Mouse (Mus musculus): ENCODE measurements at regions not wholly inside any gene's neighbourhood (a gene's known extent, or its start where the extent isn't known, plus 50 kb on each side); places are given as distances from the start of the nearest gene placed in this dataset.

DNA sequence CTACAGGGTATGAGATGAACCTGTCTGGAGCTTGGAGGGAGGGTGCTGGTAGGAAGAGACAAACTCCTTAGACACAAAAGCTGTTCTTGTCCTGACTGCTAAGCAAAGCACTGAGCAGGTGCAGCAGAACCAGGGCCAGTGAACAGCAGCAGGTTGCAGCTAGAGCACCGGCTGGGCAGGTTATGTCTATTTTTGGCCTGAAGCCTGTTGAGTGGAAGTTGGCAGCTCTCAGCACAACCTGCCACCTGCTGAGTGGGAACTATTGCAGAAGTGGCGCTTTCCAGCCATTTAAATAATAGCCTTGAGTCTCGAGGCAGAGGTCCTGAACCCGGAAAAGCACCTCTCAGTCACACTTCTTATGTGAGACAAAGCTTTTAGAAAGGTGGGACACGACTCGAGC, 114.8 kb upstream of the Stac start:
- TF ChIP-seq HCFC1 (IDR thresholded peaks at IDR 0.05; ENCODE audit: borderline replicate concordance, insufficient read depth, low read length) = no peak
- no peak for TF ChIP-seq ZNF384 (IDR thresholded peaks at IDR 0.05; ENCODE audit: low read depth, low read length)
- TF ChIP-seq MAFK (IDR thresholded peaks at IDR 0.05; ENCODE audit: insufficient read depth, low read depth, low read length) = no peak
- no peak for TF ChIP-seq CHD2 (IDR thresholded peaks at IDR 0.05; ENCODE audit: low read depth, low read length)
- no peak for TF ChIP-seq ZC3H11A (IDR thresholded peaks at IDR 0.05; ENCODE audit: borderline replicate concordance, low read depth, low read length)

Measured in ES-E14 (cell line).